Mouse (Mus musculus): ENCODE measurements at regions not wholly inside any gene's neighbourhood (a gene's known extent, or its start where the extent isn't known, plus 50 kb on each side); places are given as distances from the start of the nearest gene placed in this dataset.

DNA sequence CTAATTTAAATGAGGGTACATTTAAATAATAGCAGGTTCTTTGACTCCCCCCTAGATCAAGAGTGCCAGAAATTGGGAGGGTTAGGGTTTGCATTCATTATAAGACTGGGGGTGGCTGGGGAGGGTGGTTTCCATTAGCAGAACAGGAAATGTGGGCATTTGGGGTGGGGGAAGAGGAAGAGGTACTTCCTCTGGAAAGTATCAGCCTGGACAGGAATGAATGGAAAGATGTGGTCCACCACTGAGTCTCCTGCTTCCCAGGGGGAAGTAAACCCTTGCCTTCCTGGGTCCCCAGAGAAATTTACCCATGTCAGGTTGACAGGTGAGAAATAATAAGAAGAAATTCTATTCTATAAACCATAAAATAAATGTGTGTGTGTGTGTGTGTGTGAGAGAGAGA, 171.5 kb upstream of the Serpine2 start:
- DNase-seq (ENCODE audit: extremely low spot score in 1 of 2, low spot score in 1 of 2) = no peak

DNA sequence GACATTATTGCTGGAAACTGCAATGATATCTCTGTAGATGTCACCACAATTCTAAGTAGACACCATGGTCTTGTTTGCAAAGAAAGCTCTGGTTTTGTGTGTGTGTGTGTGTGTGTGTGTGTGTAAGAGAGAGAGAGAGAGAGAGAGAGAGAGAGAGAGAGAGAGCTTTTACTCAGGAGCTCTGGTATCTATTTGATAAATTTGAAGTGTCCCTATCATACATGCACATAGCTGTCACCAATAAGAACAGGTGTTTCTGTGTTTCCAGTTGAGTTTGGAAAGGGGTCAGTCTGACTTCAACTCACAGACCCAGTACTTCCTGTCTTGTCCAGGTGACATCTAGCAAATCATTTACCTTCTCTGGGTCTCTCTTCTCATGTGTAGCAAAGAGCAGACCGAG, 169.7 kb upstream of the Serpine2 start:
- DNase-seq (ENCODE audit: extremely low spot score in 1 of 2, low spot score in 1 of 2) = no peak

DNA sequence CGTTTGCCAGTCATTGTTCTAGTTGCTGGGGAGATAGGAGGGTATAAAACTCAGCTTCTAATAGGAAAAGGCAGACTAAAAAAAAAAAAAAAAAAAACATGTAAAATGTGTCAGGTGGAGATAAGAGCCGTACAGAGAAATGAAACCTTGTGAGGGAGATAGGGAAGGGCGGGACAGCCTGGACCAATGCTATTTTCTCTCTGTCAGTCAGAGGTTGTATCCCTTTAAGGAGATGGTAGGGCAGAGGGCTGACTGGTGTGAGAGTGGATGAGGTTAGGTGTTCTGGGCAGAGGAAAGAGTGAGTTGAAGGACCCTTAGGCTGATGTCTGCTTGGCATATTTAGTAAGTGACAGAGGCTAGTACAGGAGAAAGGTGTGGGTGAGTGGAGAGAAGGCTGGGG, 169.2 kb upstream of the Serpine2 start:
- no peak for DNase-seq (ENCODE audit: extremely low spot score in 1 of 2, low spot score in 1 of 2)

DNA sequence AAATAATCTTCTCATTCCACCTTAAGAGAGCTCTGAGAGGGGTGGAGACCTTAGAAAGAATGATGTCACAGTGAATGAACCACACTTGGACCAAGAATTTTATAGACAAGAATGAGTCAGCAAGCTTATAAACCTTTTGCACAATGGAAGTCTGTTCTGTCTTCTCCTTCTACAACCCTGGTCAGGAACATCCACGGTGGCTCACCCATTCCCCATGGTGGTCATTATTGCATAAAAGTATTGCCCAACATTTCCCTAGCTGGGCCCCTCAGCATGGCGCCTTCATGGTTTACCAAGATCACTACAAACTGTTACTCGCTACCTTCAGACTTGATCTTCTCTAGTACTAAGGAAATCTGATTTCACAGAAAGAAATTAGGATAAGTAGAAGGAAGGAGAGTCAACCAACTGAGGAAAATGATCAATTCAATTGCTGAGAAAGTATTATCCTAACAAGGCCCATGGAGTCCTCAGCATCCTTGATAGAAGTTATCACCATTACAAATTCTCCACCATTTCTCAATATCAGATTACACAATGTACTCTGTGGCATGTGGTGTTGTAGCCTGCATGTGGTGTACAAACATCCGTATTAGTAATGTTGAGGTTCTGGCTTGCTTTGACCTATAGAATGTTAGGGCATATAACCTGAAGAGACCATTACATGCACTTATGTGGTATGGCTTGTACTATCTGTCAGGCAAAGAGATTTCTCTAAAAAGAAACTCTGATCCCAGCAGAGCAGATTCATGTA, 165.1 kb upstream of the Serpine2 start:
- no peak for DNase-seq (ENCODE audit: extremely low spot score in 1 of 2, low spot score in 1 of 2)

- DNase-seq (ENCODE audit: extremely low spot score in 1 of 2, low spot score in 1 of 2) = no peak
Observed at GRCm38 (mm10) chr1:80023518-80024095, 162.6 kb upstream of the Serpine2 start.

DNA sequence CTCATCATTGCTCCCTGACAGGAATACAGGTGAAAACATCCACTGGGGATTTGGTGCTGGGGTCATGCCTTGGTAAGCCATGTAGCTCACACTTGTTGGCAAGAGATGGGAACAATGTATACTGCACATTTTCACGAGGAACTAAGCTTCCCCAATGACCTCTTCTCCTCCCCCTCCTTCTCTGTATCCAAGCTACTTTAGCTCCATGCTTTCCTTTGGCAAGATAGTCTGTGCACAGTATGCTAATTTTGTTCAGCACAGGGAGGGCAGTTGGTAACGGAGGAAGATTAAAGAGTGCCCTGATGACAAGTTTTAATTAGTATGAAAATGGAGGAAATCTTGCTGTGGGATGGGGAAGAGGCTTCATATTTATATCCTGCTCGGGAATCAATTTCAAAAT, 160.9 kb upstream of the Serpine2 start:
- no peak for DNase-seq (ENCODE audit: extremely low spot score in 1 of 2, low spot score in 1 of 2)

- DNase-seq (ENCODE audit: extremely low spot score in 1 of 2, low spot score in 1 of 2) = no peak
Observed at GRCm38 (mm10) chr1:80018391-80019065, 157.5 kb upstream of the Serpine2 start.

- DNase-seq (ENCODE audit: extremely low spot score in 1 of 2, low spot score in 1 of 2) = no peak
Observed at GRCm38 (mm10) chr1:80015474-80015873, 154.5 kb upstream of the Serpine2 start.

- no peak for DNase-seq (ENCODE audit: extremely low spot score in 1 of 2, low spot score in 1 of 2)
Observed at GRCm38 (mm10) chr1:80014586-80014985, 153.6 kb upstream of the Serpine2 start.

DNA sequence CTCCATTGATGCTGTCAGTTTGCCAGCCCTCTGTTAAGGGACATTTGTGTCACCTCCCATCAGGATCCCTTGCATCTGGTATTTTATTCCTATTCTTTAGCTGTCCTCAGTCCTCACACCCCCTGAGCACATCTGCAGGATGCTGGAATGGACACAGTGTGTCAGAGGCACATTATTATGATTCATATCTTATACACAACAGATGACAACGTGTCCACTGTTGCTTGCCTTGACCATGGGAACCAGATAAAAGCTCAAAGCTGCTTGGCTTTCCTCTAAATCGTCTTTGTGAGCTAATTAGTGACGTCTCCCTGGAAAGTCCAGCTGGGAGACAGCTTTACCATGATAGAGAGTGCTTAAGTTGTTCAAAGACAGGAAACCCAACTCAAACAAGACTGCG, 149.7 kb upstream of the Serpine2 start:
- no peak for DNase-seq (ENCODE audit: extremely low spot score in 1 of 2, low spot score in 1 of 2)

- peak in 1 of 2 experiments; percentile 18 for DNase-seq (ENCODE audit: extremely low spot score in 1 of 2, low spot score in 1 of 2)
Observed at GRCm38 (mm10) chr1:79999081-79999480, 138.1 kb upstream of the Serpine2 start.

DNA sequence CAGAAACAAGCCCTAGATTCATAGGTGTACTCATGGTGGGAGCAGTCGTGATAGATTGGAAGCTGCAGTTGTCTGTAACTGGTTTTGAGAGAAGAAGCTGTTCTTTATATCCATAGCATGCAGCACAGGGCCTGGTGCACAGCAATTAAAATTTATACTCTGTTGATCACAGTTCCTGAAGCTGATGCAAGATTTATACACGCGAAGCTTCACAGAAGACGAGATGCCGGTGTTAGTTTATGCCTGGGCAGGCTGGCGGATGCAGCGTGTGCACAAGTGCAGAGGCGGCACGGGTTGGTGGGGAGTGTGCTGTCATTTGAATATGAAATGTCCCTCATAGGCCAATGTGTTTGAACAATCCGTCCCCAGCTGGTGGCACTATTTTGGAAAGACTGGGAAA, 136.9 kb upstream of the Serpine2 start:
- DNase-seq (ENCODE audit: extremely low spot score in 1 of 2, low spot score in 1 of 2) = no peak

GRCm38 (mm10) chr1:79997456-79997855, 136.5 kb upstream of the Serpine2 start:
- no peak for DNase-seq (ENCODE audit: extremely low spot score in 1 of 2, low spot score in 1 of 2)

DNA sequence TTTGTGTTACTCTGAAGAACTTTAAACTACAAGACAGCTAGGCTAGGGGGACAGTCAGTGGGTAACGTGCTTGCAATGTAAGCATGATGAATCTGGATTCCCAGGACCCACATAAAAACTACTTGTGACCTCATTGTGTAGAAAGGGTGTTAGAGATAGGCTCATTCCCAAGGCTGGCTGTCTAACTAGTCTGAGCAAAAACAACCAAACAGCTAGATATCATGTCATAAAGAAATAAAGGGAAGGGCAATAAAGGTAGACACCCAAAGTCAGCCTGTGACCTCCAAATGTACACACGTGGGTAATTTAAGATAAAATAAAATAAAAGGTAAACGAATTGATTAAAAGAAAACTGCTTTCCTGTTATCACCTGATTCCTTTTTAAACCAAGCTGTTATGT, 123.7 kb upstream of the Serpine2 start:
- no peak for DNase-seq (ENCODE audit: extremely low spot score in 1 of 2, low spot score in 1 of 2)

DNA sequence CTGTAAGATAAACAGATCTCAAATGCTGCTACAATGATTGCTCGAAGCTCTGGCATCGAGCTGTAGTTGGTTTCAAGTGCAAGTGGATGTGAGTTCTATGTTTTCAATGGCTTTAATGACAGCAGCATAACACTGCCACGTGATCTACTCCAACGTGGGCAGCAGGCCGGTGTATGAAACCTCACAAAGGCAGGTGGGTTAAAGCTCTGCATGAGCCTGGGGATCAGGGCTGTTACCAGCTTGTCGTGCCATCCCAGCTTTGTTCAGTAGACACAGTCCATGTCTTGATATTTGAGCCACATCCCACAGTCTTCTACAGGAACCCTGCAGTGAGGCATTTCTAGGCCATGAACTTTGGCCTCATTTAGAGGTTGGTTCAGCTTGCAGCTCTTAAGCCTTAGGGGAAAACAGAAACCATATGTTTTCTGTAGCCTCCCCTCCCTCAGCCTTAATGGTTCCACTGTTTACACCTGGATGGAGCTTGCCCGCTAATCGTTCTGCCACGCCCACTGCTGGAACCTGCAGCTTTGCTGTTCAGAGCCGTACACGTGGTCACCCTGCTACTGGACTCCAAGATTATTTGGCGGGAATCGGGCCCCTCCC, 121.8 kb upstream of the Serpine2 start:
- no peak for DNase-seq (ENCODE audit: extremely low spot score in 1 of 2, low spot score in 1 of 2)

- DNase-seq (ENCODE audit: extremely low spot score in 1 of 2, low spot score in 1 of 2) = no peak
Observed at GRCm38 (mm10) chr1:79979863-79980262, 118.9 kb upstream of the Serpine2 start.

- no peak for DNase-seq (ENCODE audit: extremely low spot score in 1 of 2, low spot score in 1 of 2)
Observed at GRCm38 (mm10) chr1:79978156-79978555, 117.2 kb upstream of the Serpine2 start.

DNA sequence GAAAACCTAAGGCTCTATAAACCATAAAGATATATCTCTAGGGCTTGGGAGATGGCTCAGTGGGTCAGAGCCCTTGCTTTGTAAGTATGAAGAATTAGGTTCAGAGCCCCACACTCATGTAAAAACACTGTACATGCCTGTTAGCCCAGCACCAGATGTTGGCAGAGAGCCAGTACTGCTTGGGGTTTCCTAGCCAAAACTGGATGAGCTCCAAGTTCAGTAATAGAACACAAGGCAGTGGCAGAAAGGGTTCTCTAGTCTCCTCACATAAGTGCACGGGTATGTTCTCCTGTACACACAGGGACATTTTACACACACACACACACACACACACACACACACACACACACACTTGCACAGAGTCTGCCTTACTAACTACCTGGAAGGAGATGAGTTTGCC, 95.1 kb upstream of the Serpine2 start:
- DNase-seq (ENCODE audit: extremely low spot score in 1 of 2, low spot score in 1 of 2) = peak in 1 of 2 experiments; percentile 31

- DNase-seq (ENCODE audit: extremely low spot score in 1 of 2, low spot score in 1 of 2) = no peak
Observed at GRCm38 (mm10) chr1:79944231-79944630, 83.3 kb upstream of the Serpine2 start.

DNA sequence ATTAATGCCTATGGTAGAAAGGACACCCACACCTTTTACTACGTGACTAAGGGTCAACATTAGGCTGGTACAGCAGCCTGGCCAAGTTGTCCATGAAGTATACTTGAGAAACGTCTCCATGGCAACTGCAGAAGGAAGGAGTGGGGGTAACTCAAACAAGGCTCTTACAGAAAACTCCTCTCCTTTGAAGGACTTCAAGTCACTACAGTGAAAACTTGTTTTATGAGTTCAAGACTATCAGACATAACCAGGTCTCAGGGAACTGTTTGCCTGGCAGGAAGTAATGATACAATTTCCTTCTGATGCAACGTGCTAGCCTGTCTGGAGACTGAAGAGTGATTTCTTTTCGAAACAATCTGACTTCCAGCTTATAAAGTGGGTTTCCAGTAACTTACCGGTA, 71.5 kb upstream of the Serpine2 start:
- DNase-seq (ENCODE audit: extremely low spot score in 1 of 2, low spot score in 1 of 2) = no peak

DNA sequence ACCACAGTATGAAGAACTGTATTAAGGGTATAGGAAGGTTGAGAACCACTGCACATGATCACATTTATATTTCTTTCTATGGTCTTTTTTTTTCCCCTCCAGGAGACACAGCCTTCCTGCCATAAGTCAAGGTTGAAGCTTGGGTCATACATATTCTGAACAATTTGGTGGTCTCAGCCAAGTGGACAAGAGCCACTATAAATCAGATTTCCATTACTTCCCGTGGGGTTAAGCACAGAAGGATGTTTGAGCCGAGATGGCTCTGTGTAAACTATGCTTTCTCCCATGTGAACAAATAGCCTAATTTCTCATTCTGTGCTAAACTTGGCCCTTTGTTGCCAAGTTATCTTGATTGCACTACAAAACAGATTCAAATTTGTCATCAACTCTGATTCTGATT, 66.8 kb upstream of the Serpine2 start:
- no peak for DNase-seq (ENCODE audit: extremely low spot score in 1 of 2, low spot score in 1 of 2)

Measured in layer of hippocampus, postnatal 25 days (tissue).